Mouse (Mus musculus) forebrain, embryonic 16.5 days (tissue): Measurements from ENCODE around the gene Olfml1. TPM values are rescaled to one million over a fixed set of nuclear protein-coding genes. Genes with fewer than 3 reads are reported as not detected.

Experiments
- ATAC-seq: fragments of 200-750 bp; cut with Nextera tagmentation; 2 replicates; pipeline ENCODE4 v1.8.0; 2017; ENCODE audit warnings: mild to moderate bottlenecking, moderate library complexity
- H3K27ac ChIP-seq: fragments of 300-500 bp; sonication (generic); 2 replicates; pipeline ENCODE4 v1.5.1; 2014; ENCODE audit warnings: low read length, control low read depth
- H3K27me3 ChIP-seq: fragments of 300-500 bp; sonication (generic); replicated peaks from 2 replicates; pipeline ENCODE4 v1.6.1; 2014; ENCODE audit warnings: low read length; ENCODE audit not compliant: control insufficient read depth, insufficient read depth
- H3K36me3 ChIP-seq: fragments of 300-500 bp; sonication (generic); 2 replicates; pipeline ENCODE4 v1.6.1; 2014; ENCODE audit not compliant: control insufficient read depth, insufficient read depth
- H3K4me1 ChIP-seq: fragments of 300-500 bp; sonication (generic); replicated peaks from 2 replicates; pipeline ENCODE4 v1.6.1; 2014; ENCODE audit warnings: low read length; ENCODE audit not compliant: control insufficient read depth, insufficient read depth
- H3K4me2 ChIP-seq: fragments of 300-500 bp; sonication (generic); 2 replicates; pipeline ENCODE4 v1.6.1; 2014; ENCODE audit warnings: mild to moderate bottlenecking, low read length, control low read depth
- H3K4me3 ChIP-seq: fragments of 300-500 bp; sonication (generic); replicated peaks from 2 replicates; pipeline ENCODE4 v1.5.1; 2014; ENCODE audit warnings: mild to moderate bottlenecking, low read length, control low read depth
- H3K9ac ChIP-seq: fragments of 300-500 bp; sonication (generic); replicated peaks from 2 replicates; pipeline ENCODE4 v1.6.1; 2014; ENCODE audit warnings: low read depth, low read length, control low read depth
- H3K9me3 ChIP-seq: fragments of 300-500 bp; sonication (generic); 2 replicates; pipeline ENCODE4 v1.6.1; 2016; ENCODE audit warnings: low read length; ENCODE audit not compliant: control insufficient read depth
- WGBS: fragments of 180-500 bp; shearing (Covaris S2); extraction: QIAGEN DNeasy Blood & Tissue Kit; methylation state at CpG from one replicate; pipeline ENCODE4 v1.1.7; 2014; 5-methylcytosine and 5-hydroxymethylcytosine counted together
- polyA plus RNA-seq: library from polyadenylated mRNA; unstranded; fragments of >200 nt; fragmentation: Nextera tagmentation; extraction: Ambion mirVana; gene quantifications from 2 replicates; pipeline ENCODE4 v1.2.1, GENCODE M21; 2015

Gene Olfml1
- polyA plus RNA-seq, 1 experiment from 2014 or later = 2.6 TPM

- no peaks in the 10 kb centered on the region for H3K27me3 ChIP-seq
- H3K36me3 ChIP-seq = no peaks in the 10 kb centered on the region
- H3K4me2 ChIP-seq = no peak overlapping the region
- no peaks in the 10 kb centered on the region for H3K9me3 ChIP-seq
- 33% methylated on average over 1 of the region's 1 CpGs for WGBS
- H3K4me1 ChIP-seq = no peaks in the 10 kb centered on the region
- no peak for ATAC-seq
- no peak overlapping the region for H3K4me3 ChIP-seq
- no peak overlapping the region for H3K27ac ChIP-seq
- H3K9ac ChIP-seq = no peak overlapping the region
These were observed 22.2 kb upstream of the Olfml1 start for GRCm38 (mm10) chr7:107545011-107545410.

GRCm38 (mm10) chr7:107547872-107548271 is 19.4 kb upstream of the Olfml1 start:
- ATAC-seq = no peak
- H3K4me3 ChIP-seq = no peak overlapping the region
- no peaks in the 10 kb centered on the region for H3K27me3 ChIP-seq
- H3K4me2 ChIP-seq = no peak overlapping the region
- no peaks in the 10 kb centered on the region for H3K36me3 ChIP-seq
- no peak overlapping the region for H3K9ac ChIP-seq
- H3K27ac ChIP-seq = no peak overlapping the region
- no peaks in the 10 kb centered on the region for H3K9me3 ChIP-seq
- 94% methylated on average over 3 of the region's 3 CpGs for WGBS
- H3K4me1 ChIP-seq = no peaks in the 10 kb centered on the region

GRCm38 (mm10) chr7:107553461-107553860 is 13.8 kb upstream of the Olfml1 start:
- 67% methylated on average over 1 of the region's 1 CpGs for WGBS
- Histone ChIP-seq H3K9ac (no peak overlapping the region), H3K27ac (no peak overlapping the region), H3K27me3 (no peaks in the 10 kb centered on the region), H3K4me3 (no peak overlapping the region), H3K9me3 (no peaks in the 10 kb centered on the region), H3K36me3 (no peaks in the 10 kb centered on the region), H3K4me2 (no peak overlapping the region), H3K4me1 (no peaks in the 10 kb centered on the region)
- no peak for ATAC-seq

GRCm38 (mm10) chr7:107555906-107556305 is 11.3 kb upstream of the Olfml1 start:
- Histone ChIP-seq H3K27ac (no peak overlapping the region), H3K4me2 (no peak overlapping the region), H3K9ac (no peak overlapping the region), H3K36me3 (no peaks in the 10 kb centered on the region), H3K27me3 (no peaks in the 10 kb centered on the region), H3K9me3 (no peaks in the 10 kb centered on the region), H3K4me3 (no peak overlapping the region), H3K4me1 (no peaks in the 10 kb centered on the region)
- ATAC-seq = no peak
- WGBS = 79% methylated on average over 3 of the region's 3 CpGs

GRCm38 (mm10) chr7:107560675-107561074 is 6.6 kb upstream of the Olfml1 start:
- WGBS = 60% methylated on average over 2 of the region's 2 CpGs
- Histone ChIP-seq H3K9ac (no peak overlapping the region), H3K9me3 (peaks cover 2% of the 10 kb centered on the region; the same call in 1 of the 2 replicates), H3K36me3 (no peaks in the 10 kb centered on the region), H3K27me3 (no peaks in the 10 kb centered on the region), H3K27ac (no peak overlapping the region), H3K4me2 (no peak overlapping the region), H3K4me3 (no peak overlapping the region), H3K4me1 (no peaks in the 10 kb centered on the region)
- ATAC-seq = no peak

GRCm38 (mm10) chr7:107561584-107561983 is 5.7 kb upstream of the Olfml1 start:
- no peak overlapping the region for H3K9ac ChIP-seq
- no peaks in the 10 kb centered on the region for H3K4me1 ChIP-seq
- ATAC-seq = no peak
- no peak overlapping the region for H3K27ac ChIP-seq
- H3K4me2 ChIP-seq = no peak overlapping the region
- H3K9me3 ChIP-seq = peaks cover 4% of the 10 kb centered on the region; the same call in 1 of the 2 replicates
- WGBS = 75% methylated on average over 3 of the region's 3 CpGs
- no peak overlapping the region for H3K4me3 ChIP-seq
- H3K36me3 ChIP-seq = no peaks in the 10 kb centered on the region
- no peaks in the 10 kb centered on the region for H3K27me3 ChIP-seq

GRCm38 (mm10) chr7:107563727-107564126 is 3.5 kb upstream of the Olfml1 start:
- Histone ChIP-seq H3K9me3 (peaks cover 4% of the 10 kb centered on the region; the same call in 1 of the 2 replicates), H3K9ac (no peak overlapping the region), H3K36me3 (no peaks in the 10 kb centered on the region), H3K4me1 (no peaks in the 10 kb centered on the region), H3K27me3 (no peaks in the 10 kb centered on the region), H3K27ac (no peak overlapping the region), H3K4me3 (no peak overlapping the region), H3K4me2 (no peak overlapping the region)
- ATAC-seq = no peak
- 30% methylated on average over 2 of the region's 2 CpGs for WGBS

- no peaks in the 10 kb centered on the region for H3K36me3 ChIP-seq
- ATAC-seq = no peak
- no peak overlapping the region for H3K4me3 ChIP-seq
- H3K9me3 ChIP-seq = peaks cover 4% of the 10 kb centered on the region; the same call in 1 of the 2 replicates
- no peaks in the 10 kb centered on the region for H3K27me3 ChIP-seq
- H3K4me2 ChIP-seq = no peak overlapping the region
- H3K27ac ChIP-seq = no peak overlapping the region
- 81% methylated on average over 5 of the region's 5 CpGs for WGBS
- H3K9ac ChIP-seq = no peak overlapping the region
- H3K4me1 ChIP-seq = no peaks in the 10 kb centered on the region
These were observed 428 bp downstream of the Olfml1 start for GRCm38 (mm10) chr7:107567674-107568073.

- ATAC-seq = no peak
- Histone ChIP-seq H3K27me3 (no peaks in the 10 kb centered on the region), H3K4me1 (no peaks in the 10 kb centered on the region), H3K9me3 (peaks cover 4% of the 10 kb centered on the region; the same call in 1 of the 2 replicates), H3K27ac (no peak overlapping the region), H3K4me3 (no peak overlapping the region), H3K9ac (no peak overlapping the region), H3K4me2 (no peak overlapping the region), H3K36me3 (no peaks in the 10 kb centered on the region)
- 87% methylated on average over 4 of the region's 4 CpGs for WGBS
These were observed 1.7 kb downstream of the Olfml1 start for GRCm38 (mm10) chr7:107568971-107569370.

- Histone ChIP-seq H3K9ac (no peak overlapping the region), H3K4me1 (no peaks in the 10 kb centered on the region), H3K4me2 (no peak overlapping the region), H3K9me3 (no peaks in the 10 kb centered on the region), H3K27me3 (no peaks in the 10 kb centered on the region), H3K27ac (no peak overlapping the region), H3K36me3 (no peaks in the 10 kb centered on the region), H3K4me3 (no peak overlapping the region)
- no peak for ATAC-seq
- WGBS = 71% methylated on average over 2 of the region's 2 CpGs
These were observed 6.6 kb downstream of the Olfml1 start for GRCm38 (mm10) chr7:107573856-107574255.
